Mouse (Mus musculus) T-cell, adult 2 months (primary cell): ENCODE results near the gene Sec16a.
"Not testable (repeated sequence)": the region's sequence is repeated elsewhere in the genome, so short reads cannot be mapped to it uniquely, and the experiment has no call there.

ENCODE experiments used
- DNase-seq: peaks from one replicate; pipeline ENCODE4 v3.0.0; 2022; ENCODE audit warnings: low spot score

Gene Sec16a

GRCm38 (mm10) chr2:26387713-26388112 lies 57.3 kb downstream of the Sec16a start:
- DNase-seq = no peak

- DNase-seq = not testable (repeated sequence)
Measured at GRCm38 (mm10) chr2:26380871-26381270, 64.1 kb downstream of the Sec16a start.

- DNase-seq = peak; percentile 90
Measured at GRCm38 (mm10) chr2:26380131-26380771, 64.8 kb downstream of the Sec16a start, which contains the start of gene Snapc4. Gene Snapc4 (minus strand): TSS chr2:26380653.

- DNase-seq = no peak
Measured at GRCm38 (mm10) chr2:26372396-26372795, 72.6 kb downstream of the Sec16a start.

- DNase-seq = no peak
Measured at GRCm38 (mm10) chr2:26368572-26368971, 76.4 kb downstream of the Sec16a start.

- no peak for DNase-seq
Measured at GRCm38 (mm10) chr2:26367911-26368310, 77.1 kb downstream of the Sec16a start.

- DNase-seq = no peak
Measured at GRCm38 (mm10) chr2:26364738-26365465, 80.1 kb downstream of the Sec16a start.

GRCm38 (mm10) chr2:26363481-26363880 lies 81.5 kb downstream of the Sec16a start:
- no peak for DNase-seq

- no peak for DNase-seq
Measured at GRCm38 (mm10) chr2:26362991-26363390, 82.0 kb downstream of the Sec16a start.

- no peak for DNase-seq
Measured at GRCm38 (mm10) chr2:26360772-26361171, 84.2 kb downstream of the Sec16a start, which contains the start of gene Card9. Gene Card9 (minus strand): TSS chr2:26360918.

- no peak for DNase-seq
Measured at GRCm38 (mm10) chr2:26359983-26360382, 85.0 kb downstream of the Sec16a start.
